Mouse (Mus musculus) midbrain, embryonic 13.5 days (tissue): Measurements from ENCODE around the gene Zranb3. TPM values are rescaled to one million over a fixed set of nuclear protein-coding genes. Genes with fewer than 3 reads are reported as not detected.
A peak's percentile ranks its signal among the peaks of the same experiment; 100 is the strongest.
"Not testable (repeated sequence)": the region's sequence is repeated elsewhere in the genome, so short reads cannot be mapped to it uniquely, and the experiment has no call there.

Source experiments
- ATAC-seq: fragments of 200-750 bp; cut with Nextera tagmentation; 2 replicates; pipeline ENCODE4 v1.8.0; 2017; ENCODE audit warnings: mild to moderate bottlenecking, moderate TSS enrichment, moderate library complexity
- H3K27ac ChIP-seq: fragments of 300-500 bp; sonication (generic); 2 replicates; pipeline ENCODE4 v1.5.1; 2015; ENCODE audit warnings: inconsistent platforms, mild to moderate bottlenecking, moderate library complexity
- H3K27me3 ChIP-seq: fragments of 300-500 bp; sonication (generic); 2 replicates; pipeline ENCODE4 v1.6.1; 2015; ENCODE audit warnings: mild to moderate bottlenecking, inconsistent platforms
- H3K36me3 ChIP-seq: fragments of 300-500 bp; sonication (generic); 2 replicates; pipeline ENCODE4 v1.6.1; 2015; ENCODE audit warnings: mild to moderate bottlenecking, inconsistent platforms
- H3K4me1 ChIP-seq: fragments of 300-500 bp; sonication (generic); replicated peaks from 2 replicates; pipeline ENCODE4 v1.6.1; 2015; ENCODE audit warnings: inconsistent platforms
- H3K4me2 ChIP-seq: fragments of 300-500 bp; sonication (generic); replicated peaks from 2 replicates; pipeline ENCODE4 v1.6.1; 2015; ENCODE audit warnings: moderate library complexity, mild to moderate bottlenecking, inconsistent platforms
- H3K4me3 ChIP-seq: fragments of 300-500 bp; sonication (generic); replicated peaks from 2 replicates; pipeline ENCODE4 v1.5.1; 2015; ENCODE audit warnings: mild to moderate bottlenecking, inconsistent platforms
- H3K9ac ChIP-seq: fragments of 300-500 bp; sonication (generic); replicated peaks from 2 replicates; pipeline ENCODE4 v1.6.1; 2015; ENCODE audit warnings: mild to moderate bottlenecking, inconsistent platforms
- H3K9me3 ChIP-seq: fragments of 300-500 bp; sonication (generic); 2 replicates; pipeline ENCODE4 v1.6.1; 2016; ENCODE audit warnings: mild to moderate bottlenecking, inconsistent platforms
- WGBS: fragments of 180-500 bp; shearing (Covaris S2); methylation state at CpG from one replicate; pipeline ENCODE4 v1.1.7; 2015; 5-methylcytosine and 5-hydroxymethylcytosine counted together
- polyA plus RNA-seq: library from polyadenylated mRNA; unstranded; fragments of >200 nt; fragmentation: Nextera tagmentation; extraction: Ambion mirVana; gene quantifications from 2 replicates; pipeline ENCODE4 v1.2.1, GENCODE M21; 2015

The Zranb3 gene
- polyA plus RNA-seq, 1 experiment from 2014 or later: 6.2 TPM

DNA sequence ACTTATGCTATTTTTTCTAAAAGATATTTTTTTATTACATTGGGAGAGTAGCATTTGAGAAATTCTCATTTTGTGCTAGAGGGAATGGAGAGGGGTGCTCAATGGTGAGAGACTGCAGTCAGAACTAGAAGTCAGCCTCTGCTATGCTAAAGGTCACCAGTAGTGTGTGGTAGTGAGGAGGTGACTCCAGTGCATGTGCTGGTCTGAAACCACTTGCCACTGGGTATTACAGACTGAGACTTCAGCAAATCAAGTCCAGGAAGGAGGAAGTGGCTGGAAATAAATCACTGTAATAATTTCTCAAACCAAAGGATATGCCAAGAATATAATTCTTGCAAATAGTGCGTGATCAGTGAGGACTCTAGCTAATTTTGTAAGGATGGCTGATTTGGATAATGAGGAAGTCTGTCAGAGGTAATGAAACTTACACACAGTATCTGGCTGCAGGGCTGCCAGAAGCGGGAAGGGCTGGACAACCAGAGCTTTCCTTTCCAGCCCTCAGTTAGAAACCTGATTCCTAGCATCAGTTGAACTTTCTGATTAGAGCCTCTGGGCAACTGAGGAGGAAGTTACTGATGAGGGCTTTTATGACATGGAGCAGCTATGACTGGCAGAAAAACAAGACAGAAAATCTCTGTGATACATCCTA, 121.8 kb downstream of the Zranb3 start:
- 91% methylated on average over 2 of the region's 2 CpGs for WGBS
- Histone ChIP-seq H3K9ac (no peak overlapping the region), H3K4me1 (no peaks in the 10 kb centered on the region), H3K9me3 (no peaks in the 10 kb centered on the region), H3K27ac (no peak overlapping the region), H3K27me3 (no peaks in the 10 kb centered on the region), H3K4me2 (no peak overlapping the region), H3K4me3 (no peak overlapping the region), H3K36me3 (no peaks in the 10 kb centered on the region)
- ATAC-seq: no peak

DNA sequence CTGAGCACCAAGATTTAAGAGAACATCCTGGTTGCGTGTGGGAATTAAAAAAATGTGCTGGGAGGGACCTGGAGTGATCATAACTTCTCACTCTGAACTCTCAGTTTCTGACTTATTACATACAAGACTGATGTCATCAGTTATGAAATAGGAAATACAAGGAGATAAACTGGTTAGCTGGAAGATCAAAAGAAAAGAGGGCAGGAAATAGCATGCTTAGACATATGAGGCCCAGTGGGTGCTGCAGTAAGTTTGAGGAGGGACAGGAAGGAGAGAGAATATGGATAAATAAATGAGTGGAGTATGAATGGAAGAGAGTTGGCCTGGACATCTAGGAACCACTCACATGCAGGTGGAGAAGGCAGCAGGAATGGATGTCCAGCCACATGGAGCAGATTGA, 124.7 kb downstream of the Zranb3 start:
- Histone ChIP-seq H3K27me3 (no peaks in the 10 kb centered on the region), H3K36me3 (no peaks in the 10 kb centered on the region), H3K4me3 (no peak overlapping the region), H3K27ac (no peak overlapping the region), H3K9me3 (no peaks in the 10 kb centered on the region), H3K4me2 (no peak overlapping the region), H3K9ac (no peak overlapping the region), H3K4me1 (no peaks in the 10 kb centered on the region)
- no peak for ATAC-seq
- WGBS: 97% methylated on average over 1 of the region's 1 CpGs

DNA sequence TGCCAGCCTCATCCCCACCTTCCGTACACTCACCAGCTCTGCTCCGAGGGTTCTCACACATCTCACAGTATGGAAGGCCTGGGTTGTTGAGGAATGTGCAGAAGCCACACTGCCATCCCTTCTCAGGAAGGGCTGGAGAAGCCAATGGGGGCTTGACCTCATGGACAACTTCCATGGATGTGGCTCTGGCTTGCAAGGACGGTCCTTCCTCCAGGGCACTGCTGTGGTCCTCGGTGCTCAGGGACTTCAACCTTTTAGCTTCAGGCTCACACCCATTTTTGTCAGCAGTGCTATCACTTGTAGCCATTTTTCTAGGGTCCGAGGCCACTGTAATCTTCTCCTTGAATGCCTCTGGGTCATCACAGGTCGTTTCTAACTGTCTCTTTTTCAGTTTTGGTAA, 126.7 kb downstream of the Zranb3 start:
- Histone ChIP-seq H3K27me3 (no peaks in the 10 kb centered on the region), H3K27ac (no peak overlapping the region), H3K9ac (no peak overlapping the region), H3K4me1 (no peaks in the 10 kb centered on the region), H3K4me2 (no peak overlapping the region), H3K4me3 (no peak overlapping the region), H3K36me3 (no peaks in the 10 kb centered on the region), H3K9me3 (no peaks in the 10 kb centered on the region)
- WGBS: 89% methylated on average over 6 of the region's 6 CpGs
- no peak for ATAC-seq

DNA sequence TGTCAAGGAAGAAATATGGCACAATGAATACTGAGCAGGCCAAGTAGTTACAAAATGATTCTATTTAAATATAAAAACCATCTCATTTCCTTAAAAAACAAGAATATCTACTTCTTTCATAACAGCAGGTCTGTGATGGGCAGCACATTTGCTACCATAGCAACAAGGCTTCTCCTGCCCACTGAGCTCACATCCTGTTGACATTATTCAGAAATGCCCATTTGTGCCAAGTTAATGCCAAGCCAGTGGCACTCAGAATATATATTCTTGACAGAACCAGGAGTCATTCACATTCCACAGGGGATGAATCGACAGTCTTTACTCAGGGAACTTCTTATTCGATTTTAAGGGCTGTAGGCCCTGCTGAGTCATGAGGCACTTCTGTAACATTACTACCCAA, 127.2 kb downstream of the Zranb3 start:
- Histone ChIP-seq H3K9ac (no peak overlapping the region), H3K4me3 (no peak overlapping the region), H3K4me2 (no peak overlapping the region), H3K9me3 (no peaks in the 10 kb centered on the region), H3K27me3 (no peaks in the 10 kb centered on the region), H3K27ac (no peak overlapping the region), H3K4me1 (no peaks in the 10 kb centered on the region), H3K36me3 (no peaks in the 10 kb centered on the region)
- no peak for ATAC-seq
- 85% methylated on average over 2 of the region's 2 CpGs for WGBS

DNA sequence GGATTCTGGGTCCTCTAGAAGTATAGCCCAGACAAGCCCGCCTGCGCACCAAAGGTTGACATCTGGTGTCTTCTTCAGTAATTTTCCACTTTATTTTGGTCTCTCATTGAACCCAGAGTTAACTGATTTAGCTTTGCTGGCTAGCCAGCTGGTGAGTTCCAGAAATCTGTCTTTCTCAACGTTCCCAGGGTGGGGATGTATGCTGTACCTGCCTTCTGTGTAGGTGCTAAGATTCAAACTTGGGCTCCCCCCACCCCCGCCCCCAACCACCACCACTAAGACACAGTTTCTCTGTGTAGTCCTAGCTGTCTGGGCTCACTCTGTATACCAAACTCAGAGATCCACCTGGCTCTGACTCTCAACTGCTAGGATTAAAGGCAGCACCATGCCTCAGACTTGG, 128.8 kb downstream of the Zranb3 start:
- Histone ChIP-seq H3K4me3 (no peak overlapping the region), H3K4me2 (no peak overlapping the region), H3K36me3 (no peaks in the 10 kb centered on the region), H3K27me3 (no peaks in the 10 kb centered on the region), H3K4me1 (no peaks in the 10 kb centered on the region), H3K9ac (no peak overlapping the region), H3K27ac (no peak overlapping the region), H3K9me3 (no peaks in the 10 kb centered on the region)
- WGBS: 97% methylated on average over 4 of the region's 4 CpGs
- no peak for ATAC-seq

DNA sequence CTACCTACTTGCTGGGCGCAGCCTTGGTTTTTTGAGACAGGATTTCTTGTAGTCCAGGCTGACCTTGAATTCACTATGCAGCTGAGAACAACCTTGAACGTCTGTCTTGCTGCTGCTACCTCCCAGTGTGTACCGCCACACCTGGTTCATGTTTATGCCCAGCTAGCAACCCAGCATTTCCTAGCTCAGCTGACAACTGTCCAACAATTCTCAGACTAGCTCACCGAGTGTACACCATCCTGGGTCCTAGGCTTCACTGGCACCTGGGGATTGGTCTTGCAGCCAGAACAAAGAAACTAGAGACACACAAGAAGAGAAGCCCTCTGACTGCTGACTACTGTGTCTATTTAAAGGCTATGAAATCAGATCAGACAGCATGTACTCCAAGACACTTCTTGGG, 132.0 kb downstream of the Zranb3 start:
- no peak for ATAC-seq
- 88% methylated on average over 4 of the region's 4 CpGs for WGBS
- H3K4me3 ChIP-seq: no peak overlapping the region

DNA sequence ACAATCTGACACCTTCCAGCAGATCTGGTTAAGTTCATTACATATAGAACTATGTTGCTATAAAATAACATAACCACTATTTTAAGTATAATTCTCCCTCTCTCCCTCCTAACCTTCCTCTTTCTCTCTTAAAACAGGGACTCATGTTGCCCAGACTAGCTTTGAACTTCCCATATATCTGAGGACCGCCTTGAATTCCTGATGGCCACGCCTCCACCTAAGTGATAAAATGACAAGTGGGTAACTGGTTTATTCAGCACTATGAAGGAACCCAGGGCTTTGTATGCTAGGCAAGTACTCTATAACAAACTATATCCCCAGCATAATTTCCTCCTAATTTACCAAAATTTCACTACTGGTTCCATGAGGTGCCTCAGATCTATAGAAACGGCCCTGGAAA, 139.5 kb downstream of the Zranb3 start:
- no peak overlapping the region for H3K9ac ChIP-seq
- H3K4me3 ChIP-seq: no peak overlapping the region
- WGBS: 94% methylated on average over 3 of the region's 3 CpGs
- no peaks in the 10 kb centered on the region for H3K27me3 ChIP-seq
- H3K9me3 ChIP-seq: no peaks in the 10 kb centered on the region
- H3K4me1 ChIP-seq: peaks cover 18% of the 10 kb centered on the region
- H3K27ac ChIP-seq: no peak overlapping the region
- H3K36me3 ChIP-seq: no peaks in the 10 kb centered on the region
- ATAC-seq: no peak
- no peak overlapping the region for H3K4me2 ChIP-seq

More for the DNA sequence above, 132.0 kb downstream of the Zranb3 start:
- H3K9ac ChIP-seq: no peak overlapping the region
- H3K36me3 ChIP-seq: no peaks in the 10 kb centered on the region
- no peak overlapping the region for H3K27ac ChIP-seq
- H3K4me2 ChIP-seq: no peak overlapping the region
- no peaks in the 10 kb centered on the region for H3K4me1 ChIP-seq
- no peaks in the 10 kb centered on the region for H3K27me3 ChIP-seq
- H3K9me3 ChIP-seq: no peaks in the 10 kb centered on the region

DNA sequence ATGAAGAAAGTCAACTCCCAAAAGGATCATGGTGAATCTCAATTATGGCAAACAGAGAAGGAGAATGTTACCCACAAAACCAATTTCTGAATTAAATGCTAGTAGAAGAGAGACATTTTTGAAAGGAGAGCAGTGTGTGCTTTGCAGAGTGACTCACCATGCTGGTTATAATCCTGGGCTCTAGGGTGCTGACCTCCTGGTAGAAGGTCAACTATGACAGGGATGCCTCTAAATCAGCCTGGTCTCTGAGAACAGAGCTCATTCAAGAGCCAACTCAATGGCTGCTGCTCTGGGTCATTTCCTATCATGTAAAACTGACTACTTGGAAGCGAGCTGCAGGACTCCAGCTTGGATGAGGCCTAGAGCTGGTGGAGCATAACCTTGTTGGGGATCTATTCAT, 141.7 kb downstream of the Zranb3 start:
- no peak overlapping the region for H3K27ac ChIP-seq
- WGBS: 93% methylated on average over 1 of the region's 1 CpGs

DNA sequence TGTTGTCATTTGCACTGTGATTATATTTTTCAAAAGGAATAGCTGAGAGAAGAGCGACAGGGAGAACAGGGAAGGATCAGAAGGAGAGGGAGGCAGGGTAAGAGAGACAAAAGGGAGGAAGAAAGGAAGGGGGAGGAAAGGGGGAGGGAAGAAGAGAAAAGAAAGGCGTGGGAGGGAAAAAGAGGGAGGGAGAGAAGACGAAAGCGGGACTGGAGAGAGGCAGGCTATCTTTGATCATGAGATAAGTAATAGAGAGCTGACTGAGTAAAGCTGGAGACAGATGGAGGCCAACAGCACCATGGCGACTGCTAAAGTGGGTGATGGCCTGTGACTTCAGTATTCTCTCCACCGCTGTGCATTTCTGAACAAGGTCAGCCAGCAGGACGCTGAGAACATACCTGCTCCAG, 143.5 kb downstream of the Zranb3 start:
- Histone ChIP-seq H3K4me3 (no peak overlapping the region), H3K27me3 (no peaks in the 10 kb centered on the region), H3K9ac (peak overlapping the region; percentile 37; the same call in 1 of the 2 replicates), H3K9me3 (no peaks in the 10 kb centered on the region), H3K4me1 (peaks cover 18% of the 10 kb centered on the region), H3K27ac (peak overlapping the region; percentile 78), H3K36me3 (no peaks in the 10 kb centered on the region), H3K4me2 (peak overlapping the region; percentile 9)
- WGBS: 5% methylated on average over 7 of the region's 7 CpGs
- ATAC-seq: peak; percentile 69

More for the DNA sequence above, 141.7 kb downstream of the Zranb3 start:
- Histone ChIP-seq H3K4me1 (peaks cover 18% of the 10 kb centered on the region), H3K4me2 (no peak overlapping the region), H3K27me3 (no peaks in the 10 kb centered on the region), H3K9ac (no peak overlapping the region), H3K36me3 (no peaks in the 10 kb centered on the region), H3K4me3 (no peak overlapping the region), H3K9me3 (no peaks in the 10 kb centered on the region)
- ATAC-seq: no peak

DNA sequence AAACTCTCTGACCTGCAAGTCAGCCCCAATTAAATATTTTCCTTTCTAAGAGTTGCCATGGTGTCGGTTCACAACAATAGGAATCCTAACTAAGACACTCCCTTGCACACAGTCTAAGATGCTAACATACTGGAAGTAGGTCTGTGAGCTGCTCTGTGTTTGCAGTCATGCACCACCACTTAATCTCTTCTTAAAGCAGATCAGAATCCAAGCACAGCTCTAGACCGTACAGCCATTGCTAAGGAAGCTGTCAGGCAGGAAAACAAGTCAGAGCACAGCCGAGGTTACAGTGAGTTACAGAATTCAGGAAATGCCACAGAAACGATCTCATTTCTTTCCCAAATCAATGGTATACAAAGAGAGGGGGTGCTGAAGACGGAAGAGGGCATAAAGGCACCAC, 144.0 kb downstream of the Zranb3 start:
- ATAC-seq: peak; percentile 86
- Histone ChIP-seq H3K27ac (peak overlapping the region; percentile 78), H3K4me2 (peak overlapping the region; percentile 9; the same call in 1 of the 2 replicates), H3K9me3 (no peaks in the 10 kb centered on the region), H3K36me3 (0 out of 2 replicates have a peak, but pooled peaks cover 1% of the 10 kb centered on the region), H3K4me1 (peaks cover 18% of the 10 kb centered on the region), H3K9ac (peak overlapping the region; percentile 37; the same call in 1 of the 2 replicates), H3K4me3 (no peak overlapping the region), H3K27me3 (no peaks in the 10 kb centered on the region)
- WGBS: 23% methylated on average over 5 of the region's 5 CpGs

DNA sequence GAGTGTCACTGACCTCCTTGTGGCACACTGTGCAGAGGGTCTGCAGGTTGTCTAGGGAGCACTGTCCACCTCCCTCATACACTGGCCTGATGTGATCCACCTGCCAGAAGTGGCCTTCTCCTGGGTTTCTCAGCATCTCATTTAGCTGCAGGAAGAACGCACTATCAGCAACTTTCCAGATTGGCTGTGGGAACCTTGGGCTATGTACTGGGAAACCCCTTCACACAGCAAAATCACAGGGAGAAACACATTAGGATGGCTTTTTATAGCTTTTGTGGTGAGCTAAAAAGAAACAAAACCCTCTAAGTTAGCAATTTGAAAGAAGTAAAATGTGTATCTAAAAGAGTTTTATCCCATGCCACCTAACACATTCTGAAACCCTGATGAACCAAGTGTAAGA, 146.3 kb downstream of the Zranb3 start:
- H3K9me3 ChIP-seq: no peaks in the 10 kb centered on the region
- H3K27me3 ChIP-seq: no peaks in the 10 kb centered on the region
- peaks cover 18% of the 10 kb centered on the region for H3K4me1 ChIP-seq
- H3K4me3 ChIP-seq: no peak overlapping the region
- no peak overlapping the region for H3K27ac ChIP-seq
- no peak overlapping the region for H3K4me2 ChIP-seq
- no peak for ATAC-seq
- WGBS: 90% methylated on average over 1 of the region's 1 CpGs
- 0 out of 2 replicates have a peak, but pooled peaks cover 2% of the 10 kb centered on the region for H3K36me3 ChIP-seq
- no peak overlapping the region for H3K9ac ChIP-seq

DNA sequence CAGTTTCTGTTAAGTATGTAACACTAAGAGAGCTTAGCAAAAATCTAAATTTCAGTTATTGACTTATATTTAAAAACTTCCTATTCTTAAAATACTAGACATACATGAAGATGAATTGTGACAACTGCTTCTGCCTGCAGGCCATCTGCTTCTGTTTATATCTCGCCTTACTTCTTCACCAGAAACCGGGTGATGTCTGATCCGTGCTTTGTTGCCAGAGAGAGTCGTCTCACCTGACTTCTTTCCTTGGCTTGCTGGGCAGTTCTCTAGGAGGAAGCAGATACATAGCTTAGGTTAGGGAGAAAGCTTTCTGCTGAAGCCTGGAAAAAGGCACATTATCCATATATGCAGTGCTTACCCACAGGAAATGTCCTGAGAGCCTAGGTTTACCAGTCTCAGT, 148.0 kb downstream of the Zranb3 start:
- no peak overlapping the region for H3K4me2 ChIP-seq
- H3K4me1 ChIP-seq: peaks cover 14% of the 10 kb centered on the region
- H3K27ac ChIP-seq: no peak overlapping the region
- H3K27me3 ChIP-seq: no peaks in the 10 kb centered on the region
- H3K36me3 ChIP-seq: 0 out of 2 replicates have a peak, but pooled peaks cover 2% of the 10 kb centered on the region
- no peak for ATAC-seq
- no peak overlapping the region for H3K9ac ChIP-seq
- no peak overlapping the region for H3K4me3 ChIP-seq
- WGBS: 88% methylated on average over 4 of the region's 4 CpGs
- H3K9me3 ChIP-seq: no peaks in the 10 kb centered on the region

DNA sequence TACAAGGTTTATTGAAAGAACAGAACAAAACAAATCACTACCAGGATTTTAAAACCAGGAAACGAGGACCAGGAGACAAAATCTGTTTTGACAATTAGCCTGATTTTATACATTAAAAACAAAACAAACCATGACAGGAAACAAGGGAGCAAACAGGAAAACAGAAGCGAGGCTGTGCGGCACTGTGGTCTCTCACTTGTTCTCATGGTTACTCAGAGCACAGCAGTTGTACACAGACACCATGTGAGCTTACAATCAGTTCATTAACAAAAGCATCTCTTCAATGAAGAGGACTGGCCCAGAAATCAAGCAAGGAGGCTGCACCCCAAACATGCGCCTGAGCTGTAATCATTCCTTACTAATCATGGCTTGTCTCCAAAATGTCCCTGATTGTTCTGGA, 148.6 kb downstream of the Zranb3 start:
- ATAC-seq, H3K27me3 ChIP-seq, H3K27ac ChIP-seq, H3K9me3 ChIP-seq, H3K36me3 ChIP-seq, H3K9ac ChIP-seq, H3K4me1 ChIP-seq, H3K4me2 ChIP-seq, H3K4me3 ChIP-seq: not testable (repeated sequence)
- 89% methylated on average over 4 of the region's 4 CpGs for WGBS
